Mouse (Mus musculus): Measurements from ENCODE around the gene Nrbp1. TPM values are rescaled to one million over a fixed set of nuclear protein-coding genes. Genes with fewer than 3 reads are reported as not detected.
A peak's percentile ranks its signal among the peaks of the same experiment; 100 is the strongest.

The Nrbp1 gene
- polyA plus RNA-seq (2016; fragmentation: Nextera tagmentation; extraction: Ambion mirVana) = 136 and 143 TPM in 2 replicates

DNA sequence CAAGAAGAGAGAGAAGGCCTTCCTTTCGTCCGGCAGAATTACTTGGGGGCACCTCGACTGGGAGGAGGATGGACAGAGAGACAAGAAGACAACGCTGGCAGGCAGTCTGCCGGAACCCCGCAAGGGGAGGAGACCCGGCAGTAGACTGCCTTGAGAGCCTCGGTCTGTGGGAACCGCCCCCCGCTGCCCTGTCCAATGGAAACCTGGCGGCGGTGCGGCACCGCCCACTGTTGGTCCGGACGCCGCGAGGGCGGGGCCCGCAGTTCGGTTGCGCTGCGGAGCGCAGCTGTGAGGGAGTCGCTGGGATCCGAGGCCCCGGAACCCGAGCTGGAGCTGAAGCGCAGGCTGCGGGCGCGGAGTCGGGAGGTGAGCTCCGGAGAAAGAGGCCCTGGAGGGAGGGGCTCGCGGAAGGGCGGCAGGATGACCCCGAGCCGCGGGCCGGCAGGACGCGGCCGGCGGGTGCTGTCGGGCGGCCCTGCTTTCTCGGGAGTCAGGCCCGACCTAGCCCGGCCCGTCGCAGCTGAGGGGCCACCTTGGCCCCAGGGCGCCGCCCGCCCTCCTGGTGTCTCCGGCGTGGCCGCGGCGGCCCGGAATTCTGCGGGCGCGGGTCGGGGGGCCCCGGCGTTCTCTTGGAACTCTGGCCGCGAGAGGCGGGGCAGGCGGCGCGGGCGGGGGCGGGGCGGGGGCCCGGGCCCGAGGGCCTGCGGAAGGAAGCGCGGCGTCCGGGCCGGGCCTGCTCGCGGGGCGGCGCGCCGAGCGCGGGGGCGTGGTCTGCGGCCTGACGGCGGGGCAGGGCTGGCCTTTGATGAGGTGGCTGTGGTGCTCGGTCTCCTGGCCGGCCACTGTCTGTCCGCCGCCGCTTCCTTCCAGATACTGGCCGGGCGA, at the start of gene Nrbp1, which contains the start of gene Gm9970:
Nrbp1 (plus strand) TSS at position 228 of the 885 bp plus-strand sequence.
Gm9970 (minus strand) TSS at position 596 of the 885 bp plus-strand sequence.
- Histone ChIP-seq H3K4me1 (peaks cover 16% of the 10 kb centered on the region), H3K36me3 (replicated peaks) (peaks cover 23% of the 10 kb centered on the region), H3K27me3 (ENCODE audit: poor library complexity, severe bottlenecking) (no peaks in the 10 kb centered on the region), H3K4me3 (peak within 1 kb of the TSS; percentile 95), H3K9me3 (peaks cover 3% of the 10 kb centered on the region; the same call in 1 of the 2 replicates), H3K27ac (peak within 1 kb of the TSS; percentile 97)
- WGBS = under 1% methylated on average over 99 of the region's 103 CpGs
- peak; percentile 94 for DNase-seq (ENCODE audit: extremely low spot score, low spot score)

GRCm38 (mm10) chr5:31192045-31192938, 48.4 kb upstream of the Nrbp1 start:
- H3K27me3 ChIP-seq (ENCODE audit: poor library complexity, severe bottlenecking) = no peaks in the 10 kb centered on the region
- peak overlapping the region; percentile 87 for H3K27ac ChIP-seq
- 16% methylated on average over 42 of the region's 42 CpGs for WGBS
- H3K4me1 ChIP-seq = peaks cover 25% of the 10 kb centered on the region
- H3K36me3 ChIP-seq (replicated peaks) = peaks cover 73% of the 10 kb centered on the region
- DNase-seq (ENCODE audit: extremely low spot score, low spot score) = no peak
- no peaks in the 10 kb centered on the region for H3K9me3 ChIP-seq
- peak overlapping the region; percentile 73 for H3K4me3 ChIP-seq

- no peaks in the 10 kb centered on the region for H3K9me3 ChIP-seq
- under 1% methylated on average over 48 of the region's 48 CpGs for WGBS
- peak within 1 kb of the TSS; percentile 87 for H3K27ac ChIP-seq
- peak within 1 kb of the TSS; percentile 73 for H3K4me3 ChIP-seq
- peaks cover 25% of the 10 kb centered on the region for H3K4me1 ChIP-seq
- DNase-seq (ENCODE audit: extremely low spot score, low spot score) = peak; percentile 99
- peaks cover 73% of the 10 kb centered on the region for H3K36me3 ChIP-seq (replicated peaks)
- no peaks in the 10 kb centered on the region for H3K27me3 ChIP-seq (ENCODE audit: poor library complexity, severe bottlenecking)
Observed at GRCm38 (mm10) chr5:31192939-31193630, 47.6 kb upstream of the Nrbp1 start, which contains the start of the genes Snx17 and Eif2b4. Gene Snx17 (plus strand): TSS chr5:31193227. Gene Eif2b4 (minus strand): TSS chr5:31193430.

GRCm38 (mm10) chr5:31193631-31194281, 46.9 kb upstream of the Nrbp1 start:
- peaks cover 73% of the 10 kb centered on the region for H3K36me3 ChIP-seq (replicated peaks)
- WGBS = 15% methylated on average over 25 of the region's 25 CpGs

GRCm38 (mm10) chr5:31194486-31195485, 45.9 kb upstream of the Nrbp1 start:
- Histone ChIP-seq H3K4me1 (peaks cover 25% of the 10 kb centered on the region), H3K4me3 (peak overlapping the region; percentile 73), H3K9me3 (no peaks in the 10 kb centered on the region), H3K27me3 (ENCODE audit: poor library complexity, severe bottlenecking) (no peaks in the 10 kb centered on the region), H3K27ac (no peak overlapping the region), H3K36me3 (replicated peaks) (peaks cover 74% of the 10 kb centered on the region)
- WGBS = 93% methylated on average over 16 of the region's 16 CpGs
- DNase-seq (ENCODE audit: extremely low spot score, low spot score) = no peak

More at GRCm38 (mm10) chr5:31193631-31194281, 46.9 kb upstream of the Nrbp1 start:
- peaks cover 25% of the 10 kb centered on the region for H3K4me1 ChIP-seq
- peak overlapping the region; percentile 87 for H3K27ac ChIP-seq
- no peaks in the 10 kb centered on the region for H3K9me3 ChIP-seq
- H3K4me3 ChIP-seq = peak overlapping the region; percentile 73
- no peaks in the 10 kb centered on the region for H3K27me3 ChIP-seq (ENCODE audit: poor library complexity, severe bottlenecking)
- DNase-seq (ENCODE audit: extremely low spot score, low spot score) = no peak

DNA sequence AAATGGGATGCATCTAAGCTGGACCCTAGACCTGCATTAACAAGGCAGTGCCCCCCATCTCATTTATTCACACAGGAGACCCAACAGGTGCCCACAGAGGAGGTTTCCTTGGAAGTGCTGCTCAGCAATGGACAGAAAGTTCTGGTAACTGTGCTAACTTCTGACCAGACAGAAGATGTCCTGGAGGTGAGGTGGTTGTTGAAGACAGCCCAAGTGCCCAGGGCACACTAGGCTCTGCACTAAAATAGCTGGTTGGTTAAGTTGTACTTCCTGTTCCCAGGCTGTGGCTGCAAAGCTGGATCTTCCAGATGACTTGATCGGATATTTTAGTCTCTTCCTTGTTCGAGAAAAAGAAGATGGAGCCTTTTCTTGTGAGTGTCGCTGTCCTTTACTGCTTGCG, 45.0 kb upstream of the Nrbp1 start:
- Histone ChIP-seq H3K4me1 (peaks cover 31% of the 10 kb centered on the region), H3K9me3 (peaks cover 6% of the 10 kb centered on the region), H3K27me3 (ENCODE audit: poor library complexity, severe bottlenecking) (no peaks in the 10 kb centered on the region), H3K4me3 (no peak overlapping the region), H3K36me3 (replicated peaks) (peaks cover 74% of the 10 kb centered on the region), H3K27ac (no peak overlapping the region)
- WGBS = 89% methylated on average over 4 of the region's 4 CpGs
- no peak for DNase-seq (ENCODE audit: extremely low spot score, low spot score)

DNA sequence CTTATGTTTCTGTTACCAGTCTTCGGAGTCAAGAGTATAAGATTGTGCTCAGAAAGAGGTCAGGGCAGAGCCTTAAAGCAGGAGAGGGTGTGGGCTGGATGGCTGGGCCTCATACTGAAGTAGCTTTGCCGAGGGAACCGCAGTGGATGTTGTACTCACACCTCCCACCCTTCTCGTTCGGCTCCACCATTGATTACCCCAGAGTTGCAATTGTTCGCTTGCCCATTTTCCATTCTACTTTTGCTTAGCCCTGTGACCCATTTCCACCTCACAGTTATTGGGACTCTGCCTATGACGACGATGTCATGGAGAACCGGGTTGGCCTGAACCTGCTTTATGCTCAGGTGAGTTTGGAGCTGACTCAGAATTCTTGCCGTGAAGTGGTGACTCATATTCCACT, 44.5 kb upstream of the Nrbp1 start:
- Histone ChIP-seq H3K4me3 (no peak overlapping the region), H3K27me3 (ENCODE audit: poor library complexity, severe bottlenecking) (no peaks in the 10 kb centered on the region), H3K9me3 (peaks cover 6% of the 10 kb centered on the region), H3K27ac (no peak overlapping the region), H3K4me1 (peaks cover 36% of the 10 kb centered on the region), H3K36me3 (replicated peaks) (peaks cover 70% of the 10 kb centered on the region)
- 96% methylated on average over 10 of the region's 10 CpGs for WGBS
- no peak for DNase-seq (ENCODE audit: extremely low spot score, low spot score)

DNA sequence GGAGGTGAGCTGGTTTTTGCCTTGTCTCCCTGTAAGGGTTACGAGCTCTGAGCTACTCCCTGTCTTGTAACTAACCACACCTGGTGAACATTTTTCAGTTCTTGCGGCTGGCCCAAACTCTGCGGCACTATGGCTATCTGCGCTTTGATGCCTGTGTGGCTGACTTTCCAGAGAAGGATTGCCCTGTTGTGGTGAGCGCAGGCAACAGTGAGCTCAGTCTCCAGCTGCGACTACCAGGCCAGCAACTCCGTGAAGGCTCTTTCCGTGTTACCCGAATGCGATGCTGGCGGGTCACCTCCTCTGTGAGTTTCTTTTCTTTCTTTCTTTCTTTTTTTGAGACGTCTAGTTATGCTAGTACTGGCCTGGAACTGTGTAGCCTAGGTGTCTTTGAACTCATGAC, 43.6 kb upstream of the Nrbp1 start:
- peaks cover 6% of the 10 kb centered on the region for H3K9me3 ChIP-seq
- WGBS = 93% methylated on average over 12 of the region's 12 CpGs
- DNase-seq (ENCODE audit: extremely low spot score, low spot score) = no peak
- peaks cover 31% of the 10 kb centered on the region for H3K4me1 ChIP-seq
- no peaks in the 10 kb centered on the region for H3K27me3 ChIP-seq (ENCODE audit: poor library complexity, severe bottlenecking)
- no peak overlapping the region for H3K27ac ChIP-seq
- peaks cover 66% of the 10 kb centered on the region for H3K36me3 ChIP-seq (replicated peaks)
- no peak overlapping the region for H3K4me3 ChIP-seq

GRCm38 (mm10) chr5:31198170-31198569, 42.5 kb upstream of the Nrbp1 start:
- DNase-seq (ENCODE audit: extremely low spot score, low spot score) = no peak
- H3K9me3 ChIP-seq = peaks cover 6% of the 10 kb centered on the region
- peaks cover 75% of the 10 kb centered on the region for H3K36me3 ChIP-seq (replicated peaks)
- no peak overlapping the region for H3K27ac ChIP-seq
- 89% methylated on average over 9 of the region's 9 CpGs for WGBS
- H3K27me3 ChIP-seq (ENCODE audit: poor library complexity, severe bottlenecking) = no peaks in the 10 kb centered on the region
- H3K4me3 ChIP-seq = 0 out of 2 replicates have a peak overlapping the region, but pooled peaks have one; percentile 1
- peaks cover 35% of the 10 kb centered on the region for H3K4me1 ChIP-seq

DNA sequence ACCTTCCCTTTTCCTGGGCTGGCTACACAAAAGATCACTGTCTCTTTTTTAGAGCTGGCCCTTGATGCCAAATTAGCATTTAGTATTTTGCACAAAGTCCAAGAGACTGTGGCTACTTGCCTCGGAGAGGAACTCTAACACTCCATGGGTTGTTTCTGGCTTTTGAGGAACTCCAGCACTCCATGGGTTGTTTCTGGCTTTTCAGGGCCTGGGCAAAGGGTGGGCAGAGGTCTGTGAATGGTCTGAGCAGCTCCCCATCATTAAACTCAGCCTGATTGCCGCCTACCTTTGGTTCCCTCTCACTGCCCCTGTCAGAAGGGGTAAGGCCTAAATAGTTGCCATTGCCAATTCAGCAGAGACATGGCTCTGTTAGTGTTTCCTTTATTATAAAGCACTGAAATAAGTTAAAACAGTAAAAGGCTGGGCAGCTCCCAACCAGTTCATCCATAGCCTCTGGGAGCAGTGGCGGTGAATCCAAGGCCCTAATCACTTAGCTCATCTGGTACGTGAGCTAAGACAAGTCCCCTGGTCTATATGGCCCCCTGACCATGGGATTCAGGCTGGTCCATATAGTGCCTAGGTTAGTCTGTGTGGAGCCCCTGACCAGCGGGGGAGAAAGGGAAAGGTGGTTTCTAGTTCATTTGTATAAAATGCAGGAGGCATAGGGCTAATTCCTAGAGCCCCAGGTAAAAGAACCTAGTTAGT, 41.9 kb upstream of the Nrbp1 start:
- Histone ChIP-seq H3K27ac (no peak overlapping the region), H3K27me3 (ENCODE audit: poor library complexity, severe bottlenecking) (no peaks in the 10 kb centered on the region), H3K9me3 (peaks cover 6% of the 10 kb centered on the region), H3K4me1 (peaks cover 33% of the 10 kb centered on the region), H3K36me3 (replicated peaks) (peaks cover 81% of the 10 kb centered on the region), H3K4me3 (0 out of 2 replicates have a peak overlapping the region, but pooled peaks have one; percentile 1)
- WGBS = 87% methylated on average over 5 of the region's 5 CpGs
- no peak for DNase-seq (ENCODE audit: extremely low spot score, low spot score)

Data from forebrain, embryonic 10.5 days (tissue).